ENCODE assay signal across 16 mouse cellular contexts in the genomic region with DNA sequence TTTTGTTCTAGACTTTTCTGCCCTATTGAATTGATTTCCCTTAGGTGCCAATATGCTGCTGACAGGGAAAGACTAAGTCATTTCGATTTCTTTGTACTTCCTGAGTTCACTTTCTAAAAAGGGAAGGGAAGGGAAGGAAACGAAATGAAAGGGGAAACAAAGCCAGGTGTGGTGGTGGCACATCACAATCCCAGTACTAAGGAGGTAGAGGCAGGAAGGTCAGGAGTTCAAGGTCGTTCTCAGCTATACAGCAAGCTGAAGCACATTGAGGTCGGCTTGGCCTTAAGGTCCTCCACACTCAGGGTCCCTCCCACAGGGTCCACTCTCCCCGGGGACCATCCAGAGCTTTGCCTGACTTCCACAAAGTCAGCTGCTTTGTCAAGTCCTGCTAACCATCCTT. TPM values are rescaled to one million over a fixed set of nuclear protein-coding genes. Genes with fewer than 3 reads are reported as not detected.
"Had no signal": no experiment of that assay in that cellular context is flagged by ENCODE, and none has a peak within 500 bp of the region (broad histone marks: within the 10 kb centered on the region; RNA-seq: fewer than 3 reads in every experiment).

No protein-coding gene starts in this region.

- H3K4me2 ChIP-seq: liver, embryonic 13.5 days had no signal

- H3K9me3 ChIP-seq: intestine, embryonic 15.5 days; liver, embryonic 13.5 days; neural tube, embryonic 13.5 days had no signal

- H3K9ac ChIP-seq: intestine, embryonic 15.5 days; liver, embryonic 13.5 days; neural tube, embryonic 13.5 days had no signal

- H3K36me3 ChIP-seq: intestine, embryonic 15.5 days; liver, embryonic 13.5 days; neural tube, embryonic 13.5 days had no signal

- H3K27me3 ChIP-seq: intestine, embryonic 15.5 days had no signal

- ATAC-seq: intestine, embryonic 15.5 days had no signal

- DNase-seq: kidney, adult 11 months; kidney, adult 8-10 months; layer of hippocampus, adult 9-11 months; liver, embryonic 13.5 days; lung, adult 2 months; lung, postnatal 36 days; right cerebral cortex, postnatal 14 days; right cerebral cortex, postnatal 4 days; thymus, adult 2 months; thymus, postnatal 14 days; thymus, postnatal 4 days had no signal

- H3K4me3 ChIP-seq: intestine, embryonic 15.5 days; liver, embryonic 13.5 days; neural tube, embryonic 13.5 days had no signal

- H3K27ac ChIP-seq: intestine, embryonic 15.5 days; kidney, postnatal 0 days; liver, embryonic 13.5 days; neural tube, embryonic 13.5 days; stomach, postnatal 0 days had no signal

RNA-seq across cellular contexts. Expression of a gene that starts 17.9 kb away (rescaled TPM):
- polyA plus RNA-seq: liver, adult 2 months had no signal
